19 mouse cellular contexts compared by ENCODE assay signal in genomic region chr3:56955799-56956121, GRCm38 (mm10).
DNase-seq lines count a peak whose midpoint lies in the region; ATAC-seq and TF ChIP-seq lines count a peak whose summit lies in the region.
"Had no signal": no experiment of that assay in that cellular context is flagged by ENCODE, and none has a peak within 500 bp of the region (broad histone marks: within the 10 kb centered on the region; RNA-seq: fewer than 3 reads in every experiment).

No protein-coding gene starts in this region.

- no peaks in the 10 kb centered on the region for H3K36me3 ChIP-seq in midbrain, embryonic 10.5 days
- H3K36me3 ChIP-seq in midbrain, embryonic 11.5 days (ENCODE audit: control insufficient read depth, insufficient read depth, low read length), result no peaks in the 10 kb centered on the region
- H3K36me3 ChIP-seq in hindbrain, embryonic 13.5 days, result no peaks in the 10 kb centered on the region
- no peaks in the 10 kb centered on the region for H3K36me3 ChIP-seq in midbrain, embryonic 15.5 days (replicated peaks)
- no peaks in the 10 kb centered on the region for H3K36me3 ChIP-seq in thymus, adult 2 months (ENCODE audit: control insufficient read depth, insufficient read depth, low read length)
- H3K36me3 ChIP-seq: embryonic facial prominence, embryonic 15.5 days; liver, embryonic 15.5 days had no signal

- H3K4me3 ChIP-seq in midbrain, embryonic 10.5 days, result no peak overlapping the region
- H3K4me3 ChIP-seq in midbrain, embryonic 11.5 days (ENCODE audit: low read depth, low read length), result no peak overlapping the region
- H3K4me3 ChIP-seq in hindbrain, embryonic 13.5 days, result no peak overlapping the region
- H3K4me3 ChIP-seq in midbrain, embryonic 15.5 days, result no peak overlapping the region
- H3K4me3 ChIP-seq in thymus, adult 2 months (ENCODE audit: control insufficient read depth, insufficient read depth, low read length), result no peak overlapping the region
- H3K4me3 ChIP-seq: embryonic facial prominence, embryonic 15.5 days; heart, adult 2 months; liver, embryonic 15.5 days had no signal

- TF ChIP-seq CTCF in thymus, adult 2 months (IDR thresholded peaks at IDR 0.05; ENCODE audit: borderline replicate concordance, control insufficient read depth, extremely low read depth, insufficient read depth, low read length, poor library complexity), result no peak

- H3K9me3 ChIP-seq in midbrain, embryonic 10.5 days (replicated peaks), result no peaks in the 10 kb centered on the region
- no peaks in the 10 kb centered on the region for H3K9me3 ChIP-seq in midbrain, embryonic 11.5 days (ENCODE audit: control insufficient read depth, low read length)
- no peaks in the 10 kb centered on the region for H3K9me3 ChIP-seq in hindbrain, embryonic 13.5 days
- H3K9me3 ChIP-seq in midbrain, embryonic 15.5 days, result no peaks in the 10 kb centered on the region
- H3K9me3 ChIP-seq: embryonic facial prominence, embryonic 15.5 days; liver, embryonic 15.5 days had no signal

- no peak for TF ChIP-seq POLR2A in thymus, adult 2 months (IDR thresholded peaks at IDR 0.05; ENCODE audit: control insufficient read depth, extremely low read depth, insufficient read depth, low read length, poor library complexity)

- DNase-seq in midbrain, embryonic 10.5 days (ENCODE audit: low spot score), result no peak
- DNase-seq in midbrain, embryonic 11.5 days (ENCODE audit: low spot score, missing footprints), result no peak
- no peak for DNase-seq in heart, postnatal 36 days
- DNase-seq in layer of hippocampus, adult 9-10 months (ENCODE audit: low spot score), result no peak
- no peak for DNase-seq in thymus, adult 2 months
- DNase-seq: adrenal gland, postnatal 10 days; cerebellum, adult 11 months; cerebellum, postnatal 14 days; heart, adult 2 months; right cerebral cortex, postnatal 25 days; thymus, postnatal 36 days had no signal

- ATAC-seq in midbrain, embryonic 11.5 days (ENCODE audit: low FRiP score), result no peak
- peak; percentile 30 for ATAC-seq in hindbrain, embryonic 13.5 days (ENCODE audit: low FRiP score)
- ATAC-seq in midbrain, embryonic 15.5 days (replicated peaks), result peak; percentile 53
- ATAC-seq: inflammation-experienced regulatory T-cells, adult 6 months; lung, postnatal 0 days had no signal

- no peak overlapping the region for H3K9ac ChIP-seq in midbrain, embryonic 11.5 days (ENCODE audit: low read length)
- no peak overlapping the region for H3K9ac ChIP-seq in hindbrain, embryonic 13.5 days
- H3K9ac ChIP-seq in midbrain, embryonic 15.5 days, result no peak overlapping the region
- H3K9ac ChIP-seq: embryonic facial prominence, embryonic 15.5 days; liver, embryonic 15.5 days had no signal

- no peak overlapping the region for H3K4me2 ChIP-seq in midbrain, embryonic 11.5 days
- H3K4me2 ChIP-seq in hindbrain, embryonic 13.5 days, result no peak overlapping the region
- no peak overlapping the region for H3K4me2 ChIP-seq in midbrain, embryonic 15.5 days
- H3K4me2 ChIP-seq: embryonic facial prominence, embryonic 15.5 days; liver, embryonic 15.5 days had no signal

- intact Hi-C loops in heart, postnatal 36 days (cut with DNase I), result no loop called here

- 75% methylated on average over 2 of the region's 2 CpGs for WGBS in midbrain, embryonic 10.5 days
- WGBS in midbrain, embryonic 11.5 days, result 48% methylated on average over 2 of the region's 2 CpGs
- 17% methylated on average over 2 of the region's 2 CpGs for WGBS in hindbrain, embryonic 13.5 days
- 13% methylated on average over 2 of the region's 2 CpGs for WGBS in midbrain, embryonic 15.5 days
- 93% methylated on average over 2 of the region's 2 CpGs for WGBS in thymus, adult 2 months

- H3K27me3 ChIP-seq in midbrain, embryonic 10.5 days (ENCODE audit: low read depth, poor library complexity, severe bottlenecking), result no peaks in the 10 kb centered on the region
- no peaks in the 10 kb centered on the region for H3K27me3 ChIP-seq in midbrain, embryonic 11.5 days (ENCODE audit: control insufficient read depth, insufficient read depth, low read length)
- H3K27me3 ChIP-seq in hindbrain, embryonic 13.5 days, result no peaks in the 10 kb centered on the region
- no peaks in the 10 kb centered on the region for H3K27me3 ChIP-seq in midbrain, embryonic 15.5 days (replicated peaks)
- no peaks in the 10 kb centered on the region for H3K27me3 ChIP-seq in thymus, adult 2 months (ENCODE audit: control insufficient read depth, insufficient read depth, low read length)
- H3K27me3 ChIP-seq: embryonic facial prominence, embryonic 15.5 days; liver, embryonic 15.5 days; megakaryocyte, embryonic 14.5 days had no signal

- peaks cover 14% of the 10 kb centered on the region for H3K4me1 ChIP-seq in midbrain, embryonic 10.5 days
- peaks cover 7% of the 10 kb centered on the region; the same call in 1 of the 2 replicates for H3K4me1 ChIP-seq in midbrain, embryonic 11.5 days (ENCODE audit: control insufficient read depth, insufficient read depth, low read length)
- H3K4me1 ChIP-seq in hindbrain, embryonic 13.5 days (replicated peaks), result peaks cover 19% of the 10 kb centered on the region
- H3K4me1 ChIP-seq in midbrain, embryonic 15.5 days, result peaks cover 12% of the 10 kb centered on the region
- no peaks in the 10 kb centered on the region for H3K4me1 ChIP-seq in thymus, adult 2 months (replicated peaks; ENCODE audit: control insufficient read depth, insufficient read depth, low read length)
- H3K4me1 ChIP-seq: embryonic facial prominence, embryonic 15.5 days; liver, embryonic 15.5 days; megakaryocyte, embryonic 14.5 days had no signal

- 0 out of 2 replicates have a peak overlapping the region, but pooled peaks have one; percentile 3 for H3K27ac ChIP-seq in midbrain, embryonic 10.5 days (replicated peaks)
- H3K27ac ChIP-seq in midbrain, embryonic 11.5 days (ENCODE audit: low read depth, low read length), result no peak overlapping the region
- peak overlapping the region; percentile 82 for H3K27ac ChIP-seq in hindbrain, embryonic 13.5 days
- peak overlapping the region; percentile 61 for H3K27ac ChIP-seq in midbrain, embryonic 15.5 days
- no peak overlapping the region for H3K27ac ChIP-seq in thymus, adult 2 months (ENCODE audit: control insufficient read depth, insufficient read depth, low read length)
- H3K27ac ChIP-seq: embryonic facial prominence, embryonic 15.5 days; heart, adult 2 months; liver, embryonic 15.5 days; stomach, postnatal 0 days had no signal

Comparison
In these comparisons a context has a peak if more than half of its experiments do, and no peak if none do; other contexts are left out.
1. H3K27ac ChIP-seq: peak in midbrain, embryonic 10.5 days (single experiment), hindbrain, embryonic 13.5 days (single experiment) and midbrain, embryonic 15.5 days (single experiment); none in midbrain, embryonic 11.5 days (single experiment) and thymus, adult 2 months (single experiment).